Mouse (Mus musculus): ENCODE measurements around the gene Sh2b3. TPM values are rescaled to one million over a fixed set of nuclear protein-coding genes. Genes with fewer than 3 reads are reported as not detected.

Sh2b3 gene
- polyA plus RNA-seq, 2 experiments: 5.4 to 7.2 TPM

GRCm38 (mm10) chr5:121864330-121864729 is 26.9 kb upstream of the Sh2b3 start:
- no peak for ATAC-seq (ENCODE audit: insufficient read depth)
- Histone ChIP-seq H3K4me2 (ENCODE audit: low read depth) (no peak overlapping the region), H3K36me3 (replicated peaks; ENCODE audit: control insufficient read depth, insufficient read depth, low read depth) (no peaks in the 10 kb centered on the region), H3K4me3 (ENCODE audit: insufficient read depth in 1 of 2, low read depth in 2 of 2, low read length in 2 of 2) (no peak overlapping the region), H3K27ac (no peak overlapping the region), H3K27me3 (ENCODE audit: control insufficient read depth, insufficient read depth, low read length) (no peaks in the 10 kb centered on the region), H3K9me3 (ENCODE audit: control insufficient read depth, low read length) (no peaks in the 10 kb centered on the region), H3K4me1 (replicated peaks; ENCODE audit: control insufficient read depth in 2 of 2, insufficient read depth in 2 of 2, low read length in 1 of 2) (no peaks in the 10 kb centered on the region), H3K9ac (replicated peaks) (no peak overlapping the region)
- 17% methylated on average over 9 of the region's 11 CpGs for WGBS (ENCODE audit: insufficient replicate concordance)
- DNase-seq (ENCODE audit: low read depth in 3 of 3, low spot score in 3 of 3): no peak
- TF ChIP-seq EP300 (IDR thresholded peaks at IDR 0.05; ENCODE audit: low read depth) (no peak), CTCF (IDR thresholded peaks at IDR 0.05; ENCODE audit: low read depth) (no peak)

- no peak for ATAC-seq (ENCODE audit: insufficient read depth)
These were observed 24.5 kb upstream of the Sh2b3 start for GRCm38 (mm10) chr5:121861964-121862363.

DNA sequence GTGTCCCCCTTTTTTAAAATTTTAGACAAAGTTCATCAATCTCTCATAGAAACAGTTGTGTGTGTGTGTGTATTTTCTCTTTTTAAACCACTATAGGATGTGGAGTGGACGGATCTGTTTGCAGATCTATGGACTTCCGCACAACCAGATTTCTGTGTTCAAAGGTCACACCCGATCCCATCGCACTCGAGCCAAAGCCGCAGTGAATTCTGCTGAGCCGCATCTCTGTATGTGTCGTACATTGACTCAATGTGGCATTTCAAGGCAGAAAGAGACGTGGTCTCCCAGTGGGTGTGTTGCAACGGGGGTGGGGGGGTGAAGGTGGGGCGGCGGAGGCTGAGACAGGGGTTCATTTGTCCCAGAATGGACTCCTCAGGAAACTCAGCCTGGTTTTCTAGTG is 21.0 kb upstream of the Sh2b3 start:
- DNase-seq (ENCODE audit: low read depth in 3 of 3, low spot score in 3 of 3) (no peak), ATAC-seq (ENCODE audit: insufficient read depth) (no peak)
- H3K27ac ChIP-seq: no peak overlapping the region
- TF ChIP-seq CTCF (IDR thresholded peaks at IDR 0.05; ENCODE audit: low read depth) (no peak), EP300 (IDR thresholded peaks at IDR 0.05; ENCODE audit: low read depth) (no peak)
- no peaks in the 10 kb centered on the region; a peak in 1 of 4 replicates for H3K4me1 ChIP-seq (replicated peaks; ENCODE audit: control insufficient read depth in 2 of 2, insufficient read depth in 2 of 2, low read length in 1 of 2)
- no peak overlapping the region for H3K4me3 ChIP-seq (ENCODE audit: insufficient read depth in 1 of 2, low read depth in 2 of 2, low read length in 2 of 2)
- 64% methylated on average over 12 of the region's 12 CpGs for WGBS (ENCODE audit: insufficient replicate concordance)
- no peak overlapping the region for H3K9ac ChIP-seq (replicated peaks)
- H3K27me3 ChIP-seq (ENCODE audit: control insufficient read depth, insufficient read depth, low read length): no peaks in the 10 kb centered on the region
- no peak overlapping the region for H3K4me2 ChIP-seq (ENCODE audit: low read depth)
- H3K9me3 ChIP-seq (ENCODE audit: control insufficient read depth, low read length): no peaks in the 10 kb centered on the region
- no peaks in the 10 kb centered on the region for H3K36me3 ChIP-seq (replicated peaks; ENCODE audit: control insufficient read depth, insufficient read depth, low read depth)

More at GRCm38 (mm10) chr5:121861964-121862363, 24.5 kb upstream of the Sh2b3 start:
- Histone ChIP-seq H3K9me3 (ENCODE audit: control insufficient read depth, low read length) (no peaks in the 10 kb centered on the region), H3K27ac (no peak overlapping the region), H3K9ac (replicated peaks) (no peak overlapping the region), H3K4me3 (ENCODE audit: insufficient read depth in 1 of 2, low read depth in 2 of 2, low read length in 2 of 2) (no peak overlapping the region), H3K36me3 (replicated peaks; ENCODE audit: control insufficient read depth, insufficient read depth, low read depth) (no peaks in the 10 kb centered on the region), H3K4me2 (ENCODE audit: low read depth) (no peak overlapping the region), H3K27me3 (ENCODE audit: control insufficient read depth, insufficient read depth, low read length) (no peaks in the 10 kb centered on the region), H3K4me1 (replicated peaks; ENCODE audit: control insufficient read depth in 2 of 2, insufficient read depth in 2 of 2, low read length in 1 of 2) (no peaks in the 10 kb centered on the region; a peak in 1 of 4 replicates)
- no peak for DNase-seq (ENCODE audit: low read depth in 3 of 3, low spot score in 3 of 3)
- WGBS (ENCODE audit: insufficient replicate concordance): 45% methylated on average over 5 of the region's 5 CpGs
- TF ChIP-seq CTCF (IDR thresholded peaks at IDR 0.05; ENCODE audit: low read depth) (no peak), EP300 (IDR thresholded peaks at IDR 0.05; ENCODE audit: low read depth) (no peak)

DNA sequence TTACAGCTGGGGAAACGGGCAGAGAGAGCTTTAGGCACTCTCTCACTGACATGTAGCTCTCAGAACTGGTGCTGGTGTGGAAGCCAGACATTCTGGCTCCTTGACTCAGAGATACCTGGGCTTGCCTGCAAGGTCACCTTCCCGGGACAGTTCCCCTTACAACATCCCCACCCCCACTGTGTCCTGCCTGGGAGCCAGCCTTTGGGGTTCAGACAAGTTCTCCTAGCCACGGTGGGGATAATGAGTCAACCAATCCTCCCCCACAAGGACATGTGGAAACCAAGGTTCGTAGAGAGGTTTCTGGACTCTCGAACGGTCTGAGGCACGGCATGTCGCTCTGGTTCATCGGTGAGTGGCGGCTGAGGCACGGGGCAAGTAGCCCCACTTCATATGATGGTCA is 19.3 kb upstream of the Sh2b3 start:
- Histone ChIP-seq H3K36me3 (replicated peaks; ENCODE audit: control insufficient read depth, insufficient read depth, low read depth) (no peaks in the 10 kb centered on the region), H3K9me3 (ENCODE audit: control insufficient read depth, low read length) (no peaks in the 10 kb centered on the region), H3K27me3 (ENCODE audit: control insufficient read depth, insufficient read depth, low read length) (no peaks in the 10 kb centered on the region), H3K27ac (no peak overlapping the region), H3K4me1 (replicated peaks; ENCODE audit: control insufficient read depth in 2 of 2, insufficient read depth in 2 of 2, low read length in 1 of 2) (no peaks in the 10 kb centered on the region; a peak in 1 of 4 replicates), H3K4me2 (ENCODE audit: low read depth) (no peak overlapping the region), H3K4me3 (ENCODE audit: insufficient read depth in 1 of 2, low read depth in 2 of 2, low read length in 2 of 2) (no peak overlapping the region), H3K9ac (replicated peaks) (no peak overlapping the region)
- ATAC-seq (ENCODE audit: insufficient read depth) (no peak), DNase-seq (ENCODE audit: low read depth in 3 of 3, low spot score in 3 of 3) (no peak)
- no peak for TF ChIP-seq EP300 (IDR thresholded peaks at IDR 0.05; ENCODE audit: low read depth)
- TF ChIP-seq CTCF (IDR thresholded peaks at IDR 0.05; ENCODE audit: low read depth): no peak
- WGBS (ENCODE audit: insufficient replicate concordance): 66% methylated on average over 11 of the region's 11 CpGs

GRCm38 (mm10) chr5:121854768-121855167 is 17.3 kb upstream of the Sh2b3 start:
- DNase-seq (ENCODE audit: low read depth in 3 of 3, low spot score in 3 of 3) (no peak), ATAC-seq (ENCODE audit: insufficient read depth) (no peak)
- peaks cover 0 to 1% of the 10 kb centered on the region in 2 experiments; a peak in 2 of 4 replicates for H3K4me1 ChIP-seq (replicated peaks; ENCODE audit: control insufficient read depth in 2 of 2, insufficient read depth in 2 of 2, low read length in 1 of 2)
- TF ChIP-seq EP300 (IDR thresholded peaks at IDR 0.05; ENCODE audit: low read depth): no peak
- no peak for TF ChIP-seq CTCF (IDR thresholded peaks at IDR 0.05; ENCODE audit: low read depth)
- H3K27me3 ChIP-seq (ENCODE audit: control insufficient read depth, insufficient read depth, low read length): no peaks in the 10 kb centered on the region
- 69% methylated on average over 10 of the region's 10 CpGs for WGBS (ENCODE audit: insufficient replicate concordance)
- no peak overlapping the region for H3K27ac ChIP-seq
- no peak overlapping the region for H3K4me3 ChIP-seq (ENCODE audit: insufficient read depth in 1 of 2, low read depth in 2 of 2, low read length in 2 of 2)
- no peak overlapping the region for H3K4me2 ChIP-seq (ENCODE audit: low read depth)
- no peaks in the 10 kb centered on the region for H3K36me3 ChIP-seq (replicated peaks; ENCODE audit: control insufficient read depth, insufficient read depth, low read depth)
- H3K9ac ChIP-seq (replicated peaks): no peak overlapping the region
- no peaks in the 10 kb centered on the region for H3K9me3 ChIP-seq (ENCODE audit: control insufficient read depth, low read length)

Measured in liver, embryonic 14.5 days (tissue).